Mouse (Mus musculus) liver, adult 2 months (tissue): ENCODE results near the gene Rcor1.

Source experiments
- CTCF ChIP-seq: fragments of 200-500 bp; IDR thresholded peaks from 2 replicates; pipeline ENCODE4 v1.5.1; 2011; ENCODE audit warnings: low read depth, low read length, control low read depth
- POLR2A ChIP-seq: fragments of 200-500 bp; IDR thresholded peaks from 2 replicates; pipeline ENCODE4 v1.6.1; 2011; ENCODE audit warnings: low read length, control low read depth; ENCODE audit not compliant: insufficient read depth; ENCODE audit errors: extremely low read depth

DNA sequence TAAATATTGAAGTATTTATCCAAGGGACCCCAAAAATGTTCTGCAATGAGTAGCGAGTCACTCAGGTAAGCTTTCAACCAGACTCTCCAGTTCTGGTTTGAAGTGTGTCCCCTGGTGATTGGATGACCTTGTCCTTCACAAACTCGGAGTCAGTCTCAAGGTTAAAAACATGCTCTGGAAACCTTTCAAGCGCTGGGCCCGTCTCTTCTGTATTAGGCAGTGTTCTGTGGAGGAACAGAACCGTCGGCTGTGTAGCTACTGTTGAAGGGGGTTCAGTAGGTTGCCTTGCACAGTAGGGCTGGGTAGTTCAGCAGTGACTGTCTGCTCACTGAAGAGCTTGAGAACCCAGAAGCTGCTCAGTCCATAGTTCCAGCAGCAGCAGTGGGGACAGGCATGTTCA lies 115.5 kb downstream of the Rcor1 start:
- TF ChIP-seq CTCF (no peak), POLR2A (no peak)
